Mouse (Mus musculus): ENCODE results near the gene Osbpl10.

The Osbpl10 gene

DNA sequence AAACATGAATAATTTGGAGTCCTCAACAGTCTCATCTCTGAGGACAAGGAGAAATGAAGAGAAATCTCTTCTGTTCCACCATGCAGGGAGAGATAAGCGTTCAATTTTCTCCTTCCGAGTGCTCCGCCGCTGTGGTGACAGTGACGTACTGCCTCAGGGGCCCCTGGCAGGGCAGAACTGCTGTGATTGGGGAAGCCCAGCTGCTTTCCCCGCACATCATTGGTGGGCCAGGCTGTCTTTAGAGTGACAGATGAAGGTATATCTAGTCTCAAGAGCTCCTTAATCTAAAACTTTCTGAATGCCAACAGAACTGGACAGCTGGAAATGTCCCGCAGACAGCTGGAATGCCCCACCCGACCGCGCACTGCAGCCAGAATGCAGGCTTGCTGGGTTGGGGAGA, 118.1 kb downstream of the Osbpl10 start:
- no peak for DNase-seq

GRCm38 (mm10) chr9:115097340-115097739, 119.0 kb downstream of the Osbpl10 start:
- no peak for DNase-seq

GRCm38 (mm10) chr9:115100181-115100915, 122.0 kb downstream of the Osbpl10 start:
- DNase-seq: no peak

GRCm38 (mm10) chr9:115107430-115107829, 129.1 kb downstream of the Osbpl10 start:
- no peak for DNase-seq

DNA sequence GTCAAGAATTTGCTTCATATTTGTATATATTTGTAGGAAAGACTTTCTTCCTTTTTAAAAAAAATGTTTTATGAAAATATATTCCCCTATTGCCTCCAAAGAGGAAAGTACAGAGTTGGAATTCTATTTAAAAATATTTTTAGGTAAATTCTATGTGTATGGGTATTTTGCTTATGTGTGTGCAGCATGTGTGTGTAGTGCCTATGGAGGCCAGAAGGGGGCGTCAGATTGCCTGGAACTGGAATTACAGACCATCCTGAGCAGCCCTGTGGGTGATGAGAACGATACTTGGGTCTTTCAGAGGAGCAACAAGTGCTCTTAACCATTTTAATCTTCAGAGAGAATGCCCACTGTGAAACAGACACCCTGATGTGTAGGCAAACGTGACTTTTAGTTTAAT, 132.3 kb downstream of the Osbpl10 start:
- DNase-seq: no peak

GRCm38 (mm10) chr9:115117314-115117713, 138.9 kb downstream of the Osbpl10 start:
- no peak for DNase-seq

- DNase-seq: no peak
These were observed 141.9 kb downstream of the Osbpl10 start for GRCm38 (mm10) chr9:115120276-115120675.

DNA sequence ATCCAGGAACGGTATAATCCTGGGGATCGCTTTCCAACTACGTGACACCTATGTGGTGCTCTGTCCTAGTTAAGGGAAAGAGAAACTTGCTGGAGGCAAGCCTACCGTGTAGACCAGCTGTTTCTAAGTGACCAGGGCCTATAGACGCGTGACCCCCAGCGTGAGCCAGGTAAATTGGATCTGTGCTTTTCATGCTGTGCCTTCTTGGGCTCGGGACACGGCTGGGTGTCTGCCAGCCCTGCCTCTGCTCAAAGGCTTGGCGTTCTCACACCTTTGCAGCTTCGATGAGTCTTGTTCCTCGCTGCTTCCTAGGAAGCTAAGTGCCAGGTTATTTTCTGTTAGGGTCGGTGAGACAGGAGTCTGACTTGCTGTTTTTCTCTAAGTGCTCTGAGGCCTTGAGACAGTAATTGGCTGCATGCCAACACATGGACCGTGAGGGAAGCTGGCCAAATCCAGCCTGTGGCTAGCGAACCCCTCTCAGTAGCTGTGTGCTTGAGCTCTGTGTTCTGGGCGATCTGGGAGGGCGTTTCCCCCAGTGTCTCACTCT, 142.4 kb downstream of the Osbpl10 start:
- no peak for DNase-seq

DNA sequence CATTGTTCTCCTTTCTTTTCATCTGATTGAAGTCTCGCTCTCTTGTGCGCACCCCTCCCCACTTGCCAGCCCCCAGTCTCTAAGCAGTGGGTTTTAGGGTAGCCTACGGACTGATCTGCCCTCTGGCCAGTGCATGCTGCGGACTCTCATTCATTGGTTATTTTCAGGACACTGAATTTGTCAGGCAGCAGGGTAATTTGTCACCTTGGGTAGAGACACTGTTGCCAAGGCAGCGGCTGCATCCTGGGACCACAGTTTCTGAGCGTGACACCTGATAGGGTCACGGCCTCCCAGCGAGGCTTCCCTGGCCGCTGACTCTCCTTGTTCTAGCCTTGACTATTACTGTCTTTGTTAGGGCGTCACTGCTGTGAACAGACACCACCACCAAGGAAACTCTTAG, 149.0 kb downstream of the Osbpl10 start:
- DNase-seq: no peak

GRCm38 (mm10) chr9:115133926-115134325, 155.6 kb downstream of the Osbpl10 start:
- DNase-seq: no peak

DNA sequence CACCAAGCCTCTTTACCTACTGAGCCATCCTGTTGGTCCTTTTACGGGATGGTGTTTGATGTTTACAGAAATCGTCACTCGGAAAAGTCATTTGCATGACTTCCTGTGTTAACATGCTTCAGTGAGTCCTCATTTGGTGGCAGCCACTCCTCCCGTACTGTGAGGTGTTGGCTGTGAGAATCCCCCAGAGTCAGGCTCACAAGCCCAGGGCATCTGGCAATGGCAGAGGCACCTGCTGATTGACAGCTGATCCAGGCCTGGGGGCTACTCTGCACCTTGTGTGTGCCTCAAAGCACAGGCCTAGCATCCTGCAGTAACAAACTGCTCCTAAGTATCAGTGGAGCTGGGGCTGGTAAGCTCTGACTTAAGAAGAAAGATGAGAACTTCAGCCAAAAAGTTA, 156.4 kb downstream of the Osbpl10 start:
- DNase-seq: no peak

DNA sequence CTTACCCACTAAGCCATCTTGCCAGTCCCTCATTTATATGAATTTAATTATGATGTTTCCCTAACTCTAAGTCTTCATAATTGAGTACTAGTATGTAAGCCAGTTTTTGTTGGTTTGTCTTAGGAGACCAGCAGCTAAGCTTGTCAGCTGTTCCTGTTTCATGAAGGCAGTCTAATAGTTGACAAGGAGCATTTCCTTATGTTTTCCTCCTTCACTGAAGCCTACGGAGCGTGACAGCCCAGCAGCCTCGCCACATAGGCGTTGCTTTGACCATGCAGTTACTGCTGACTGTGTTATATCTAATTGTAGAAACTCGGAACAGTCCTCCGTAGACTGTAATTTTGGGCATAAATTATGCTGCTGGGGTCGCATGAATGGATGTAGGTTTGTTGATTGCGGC, 157.0 kb downstream of the Osbpl10 start:
- DNase-seq: no peak

GRCm38 (mm10) chr9:115137858-115138257, 159.5 kb downstream of the Osbpl10 start:
- DNase-seq: no peak

DNA sequence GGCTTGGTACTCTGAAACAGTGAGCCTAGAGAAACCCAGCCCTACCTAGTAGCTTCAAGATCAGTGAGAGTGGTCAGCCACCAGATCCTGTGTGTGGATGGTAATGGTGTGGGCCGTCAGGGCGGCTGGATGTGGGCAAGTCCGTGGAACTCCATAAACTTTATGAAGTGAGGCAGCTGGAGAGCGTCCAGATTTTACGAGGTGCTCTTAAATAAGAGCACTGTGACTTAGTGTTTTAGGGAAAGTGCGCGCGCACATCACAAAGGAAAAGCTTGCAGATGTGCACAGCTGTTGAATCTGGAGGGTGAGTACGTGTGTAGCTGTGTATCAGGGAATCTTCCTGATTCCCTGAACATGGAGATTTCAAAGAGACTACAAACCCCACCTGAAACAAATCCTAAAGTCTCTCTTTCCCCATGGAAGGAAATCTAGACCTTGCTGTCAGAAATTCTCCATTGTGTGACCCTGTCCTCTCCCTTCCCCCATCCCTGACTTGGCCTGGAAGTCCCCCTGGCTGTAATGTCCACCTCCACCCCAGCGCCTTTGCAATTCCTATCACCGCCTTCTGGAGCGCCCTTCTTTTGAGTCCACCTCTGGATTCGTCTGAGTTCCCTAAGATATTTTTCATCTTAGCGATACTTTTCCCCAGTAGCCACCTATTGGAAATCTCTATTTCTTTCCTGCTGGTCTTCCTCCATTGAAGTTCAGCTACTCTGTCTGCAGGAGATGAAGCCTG, 161.4 kb downstream of the Osbpl10 start:
- DNase-seq: no peak

- DNase-seq: no peak
These were observed 168.8 kb downstream of the Osbpl10 start for GRCm38 (mm10) chr9:115147141-115147540.

DNA sequence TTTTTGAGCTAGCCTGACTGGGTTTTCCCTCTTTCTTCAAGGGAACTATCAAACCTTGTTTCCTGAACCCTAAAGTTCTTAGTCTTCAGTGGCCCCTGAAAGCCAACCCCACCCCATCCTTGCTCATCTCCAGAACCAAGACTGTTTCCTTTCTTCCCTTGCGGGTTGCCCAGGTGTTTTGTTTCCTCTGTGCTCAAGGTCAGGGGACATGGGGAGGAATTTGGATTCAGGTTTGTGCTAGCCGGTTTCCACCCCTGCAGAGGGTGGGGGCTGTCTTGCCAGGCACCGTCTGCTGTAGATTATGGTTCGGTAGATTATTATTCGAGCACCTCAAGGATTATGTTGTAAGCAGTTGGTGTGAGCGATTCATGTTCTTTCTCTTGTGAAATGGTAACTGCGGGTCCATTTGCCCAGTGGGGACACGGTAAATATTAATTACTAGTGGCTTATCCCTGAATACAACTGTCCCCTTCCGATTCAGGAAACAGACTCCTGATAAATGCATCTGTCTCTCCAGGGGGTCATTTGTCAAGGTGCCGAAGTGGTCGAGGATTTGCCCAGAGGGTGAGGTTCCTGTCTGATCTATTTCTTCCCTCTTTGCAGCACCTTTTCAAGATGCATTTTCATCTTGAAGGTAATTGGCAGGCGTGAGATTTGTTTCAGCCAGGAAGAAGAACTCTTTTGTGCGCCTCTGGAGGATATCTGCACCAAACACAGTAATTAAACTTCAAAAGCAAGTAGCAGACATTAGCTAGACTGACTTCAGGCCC, 169.4 kb downstream of the Osbpl10 start:
- no peak for DNase-seq

DNA sequence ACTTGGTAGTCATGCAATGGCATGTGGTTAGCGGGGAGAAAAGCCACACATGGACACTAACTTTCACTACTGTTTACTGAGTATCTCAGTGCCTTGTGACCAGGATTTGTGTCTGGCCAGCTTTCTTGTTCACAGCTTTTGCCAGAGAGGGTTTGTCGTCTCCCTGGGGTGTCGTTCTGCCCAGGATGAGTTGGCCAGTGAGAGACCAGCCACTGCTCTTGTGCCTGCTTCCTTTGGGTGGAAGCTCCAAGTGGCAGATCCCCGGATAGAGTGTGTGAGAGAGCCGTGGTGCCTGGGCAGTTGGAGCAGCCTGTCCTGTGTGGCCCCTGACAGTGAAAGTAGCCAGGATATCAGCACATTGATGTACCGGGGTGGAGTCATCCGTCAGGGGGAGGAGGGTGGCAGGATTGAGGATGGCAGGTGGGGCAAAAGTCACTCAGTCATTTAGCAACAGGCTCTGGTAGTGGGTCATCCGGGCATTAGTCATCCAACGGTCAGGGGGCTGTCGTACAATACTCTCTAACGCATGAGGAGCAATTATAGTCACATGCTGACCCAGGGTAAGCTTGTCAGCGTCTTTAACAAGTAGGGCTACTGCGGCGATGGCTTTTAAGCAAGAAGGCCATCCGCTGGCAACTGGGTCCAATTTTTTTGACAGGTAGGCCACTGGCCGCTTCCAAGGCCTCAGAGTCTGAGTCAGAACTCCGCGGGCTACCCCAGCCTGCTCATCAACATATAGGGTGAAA, 170.8 kb downstream of the Osbpl10 start:
- DNase-seq: no peak

- DNase-seq: no peak
These were observed 183.2 kb downstream of the Osbpl10 start for GRCm38 (mm10) chr9:115161591-115161990.

DNA sequence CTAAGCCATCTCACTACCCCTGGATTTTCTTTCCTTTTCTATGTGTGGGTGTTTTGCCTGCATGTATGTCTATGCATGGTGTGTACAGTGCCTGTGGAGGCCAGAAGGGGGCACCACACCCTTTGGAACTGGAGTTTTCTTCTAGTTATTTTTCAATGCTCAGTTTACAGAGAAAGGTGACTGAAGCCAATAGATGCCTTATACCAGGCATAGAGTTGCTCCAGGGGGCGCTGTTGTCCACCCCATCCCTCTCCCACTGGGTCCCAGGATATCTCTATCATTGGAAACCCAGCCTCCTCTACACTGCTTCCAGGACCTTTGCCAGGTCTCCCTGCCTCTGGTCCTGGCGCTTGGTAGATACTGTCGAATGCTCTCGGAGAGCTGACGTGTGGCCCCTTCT, 184.7 kb downstream of the Osbpl10 start:
- DNase-seq: peak; percentile 49 to 50

GRCm38 (mm10) chr9:115163693-115164092, 185.3 kb downstream of the Osbpl10 start:
- no peak for DNase-seq

- DNase-seq: no peak
These were observed 186.0 kb downstream of the Osbpl10 start for GRCm38 (mm10) chr9:115164351-115164750.

- no peak for DNase-seq
These were observed 187.6 kb downstream of the Osbpl10 start for GRCm38 (mm10) chr9:115165996-115166395.

DNA sequence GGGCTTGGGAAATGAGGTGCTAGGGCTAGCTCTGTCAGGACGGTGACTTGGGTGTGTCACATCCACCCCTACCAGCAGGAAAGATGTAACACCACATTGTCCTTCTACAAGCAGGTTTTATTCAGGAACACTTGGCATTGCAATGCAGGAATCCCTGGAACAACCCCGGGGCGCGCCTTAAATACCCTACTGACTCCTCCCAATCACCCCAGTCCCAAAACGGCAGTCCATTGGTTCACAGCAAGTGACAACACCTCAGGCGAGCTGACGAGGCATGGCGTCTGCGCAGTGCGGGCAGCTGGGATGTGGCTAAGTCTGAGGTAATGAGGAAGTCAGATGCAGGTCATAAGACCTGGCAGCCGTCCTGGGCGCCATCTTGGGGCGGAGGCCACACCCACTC, 191.2 kb downstream of the Osbpl10 start:
- DNase-seq: no peak
